Mouse (Mus musculus): ENCODE measurements around the gene Rhcg.

DNA sequence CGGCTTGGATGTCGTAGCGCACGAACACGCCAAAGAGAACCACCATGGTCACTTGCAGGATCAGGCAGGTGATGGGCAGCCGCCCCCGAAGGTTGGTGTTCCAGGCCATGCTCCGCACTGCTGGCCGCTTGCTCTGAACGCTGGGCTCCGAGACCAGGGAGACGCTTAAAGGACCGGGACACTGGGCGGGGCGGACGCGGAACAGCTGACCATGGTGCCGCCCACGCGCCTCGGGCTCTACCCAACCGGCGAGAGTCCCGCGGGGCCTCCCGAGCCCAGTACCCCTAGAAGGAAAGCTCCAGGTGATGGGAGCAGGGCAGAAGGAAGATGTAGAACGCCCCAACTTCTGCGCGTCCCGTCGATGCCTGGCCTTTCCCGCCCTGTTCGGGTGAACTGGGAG lies at the start of gene Rhcg:
- TF ChIP-seq CTCF (IDR thresholded peaks at IDR 0.05; ENCODE audit: low read depth) (no peak), EP300 (IDR thresholded peaks at IDR 0.05; ENCODE audit: low read depth) (no peak)

All from liver, postnatal 0 days (tissue).